8 mouse cellular contexts compared by ENCODE assay signal in genomic region chr13:73160289-73160688, GRCm38 (mm10).
DNase-seq lines count a peak whose midpoint lies in the region; ATAC-seq and TF ChIP-seq lines count a peak whose summit lies in the region.

No protein-coding gene starts in this region.

- H3K4me2 ChIP-seq in heart, embryonic 11.5 days: peak overlapping the region; percentile 65
- peak overlapping the region; percentile 59 for H3K4me2 ChIP-seq in kidney, embryonic 15.5 days
- H3K4me2 ChIP-seq in limb, embryonic 15.5 days: peak overlapping the region; percentile 64
- peak overlapping the region; percentile 55 for H3K4me2 ChIP-seq in midbrain, postnatal 0 days (ENCODE audit: low read depth, low read length, poor library complexity, severe bottlenecking)
- H3K4me2 ChIP-seq in stomach, embryonic 16.5 days (ENCODE audit: low read depth, low read length): peak overlapping the region; percentile 49

- WGBS in heart, embryonic 11.5 days (ENCODE audit: insufficient replicate concordance): under 1% methylated on average over 22 of the region's 22 CpGs
- WGBS in kidney, embryonic 15.5 days: 1% methylated on average over 22 of the region's 22 CpGs
- 1% methylated on average over 22 of the region's 22 CpGs for WGBS in limb, embryonic 15.5 days
- WGBS in midbrain, postnatal 0 days: 2% methylated on average over 22 of the region's 22 CpGs
- 1% methylated on average over 22 of the region's 22 CpGs for WGBS in stomach, embryonic 16.5 days

- DNase-seq in A20 (ENCODE audit: low read depth, low spot score): peak; percentile 54
- peak; percentile 74 for DNase-seq in brain, adult 2 months (ENCODE audit: low read depth, low spot score)
- peak; percentile 2 for DNase-seq in fat pad, adult 2 months (ENCODE audit: extremely low read depth, low read depth, low spot score)
- DNase-seq in midbrain, postnatal 0 days (ENCODE audit: low spot score): peak; percentile 94

- no peaks in the 10 kb centered on the region for H3K9me3 ChIP-seq in heart, embryonic 11.5 days (replicated peaks; ENCODE audit: control insufficient read depth, low read length)
- H3K9me3 ChIP-seq in kidney, embryonic 15.5 days (replicated peaks): no peaks in the 10 kb centered on the region
- H3K9me3 ChIP-seq in limb, embryonic 15.5 days: no peaks in the 10 kb centered on the region
- H3K9me3 ChIP-seq in midbrain, postnatal 0 days (ENCODE audit: low read length): no peaks in the 10 kb centered on the region
- H3K9me3 ChIP-seq in stomach, embryonic 16.5 days (replicated peaks; ENCODE audit: control insufficient read depth, low read length): no peaks in the 10 kb centered on the region

- peak; percentile 94 for TF ChIP-seq CTCF in midbrain, postnatal 0 days (IDR thresholded peaks at IDR 0.05)

- peaks cover 4% of the 10 kb centered on the region; the same call in 1 of the 2 replicates for H3K4me1 ChIP-seq in heart, embryonic 11.5 days (ENCODE audit: control insufficient read depth, insufficient read depth, low read length)
- H3K4me1 ChIP-seq in kidney, embryonic 15.5 days: peaks cover 7% of the 10 kb centered on the region
- H3K4me1 ChIP-seq in limb, embryonic 15.5 days: peaks cover 10% of the 10 kb centered on the region
- H3K4me1 ChIP-seq in midbrain, postnatal 0 days (ENCODE audit: insufficient read depth, low read length): peaks cover 6% of the 10 kb centered on the region; the same call in 1 of the 2 replicates
- H3K4me1 ChIP-seq in stomach, embryonic 16.5 days (ENCODE audit: control insufficient read depth, insufficient read depth, low read length): no peaks in the 10 kb centered on the region

- H3K27ac ChIP-seq in heart, embryonic 11.5 days (ENCODE audit: low read depth, low read length): no peak overlapping the region
- H3K27ac ChIP-seq in kidney, embryonic 15.5 days: no peak overlapping the region
- H3K27ac ChIP-seq in limb, embryonic 15.5 days: no peak overlapping the region
- H3K27ac ChIP-seq in midbrain, postnatal 0 days (ENCODE audit: low read depth, low read length): no peak overlapping the region
- no peak overlapping the region for H3K27ac ChIP-seq in stomach, embryonic 16.5 days (ENCODE audit: low read length)

- H3K27me3 ChIP-seq in heart, embryonic 11.5 days (ENCODE audit: control insufficient read depth, insufficient read depth, low read length): 0 out of 2 replicates have a peak, but pooled peaks cover 3% of the 10 kb centered on the region
- H3K27me3 ChIP-seq in kidney, embryonic 15.5 days: peaks cover 38% of the 10 kb centered on the region
- no peaks in the 10 kb centered on the region for H3K27me3 ChIP-seq in limb, embryonic 15.5 days
- no peaks in the 10 kb centered on the region for H3K27me3 ChIP-seq in midbrain, postnatal 0 days (ENCODE audit: insufficient read depth, low read length)
- no peaks in the 10 kb centered on the region for H3K27me3 ChIP-seq in stomach, embryonic 16.5 days (ENCODE audit: control insufficient read depth, insufficient read depth, low read length)

- peak; percentile 80 for ATAC-seq in heart, embryonic 11.5 days (replicated peaks; ENCODE audit: insufficient number of reproducible peaks, low FRiP score, low TSS enrichment)
- peak; percentile 99 for ATAC-seq in kidney, embryonic 15.5 days (replicated peaks; ENCODE audit: low FRiP score)
- ATAC-seq in limb, embryonic 15.5 days (ENCODE audit: insufficient number of reproducible peaks, low FRiP score, low TSS enrichment, low read depth): peak; percentile 74
- ATAC-seq in midbrain, postnatal 0 days (ENCODE audit: low FRiP score): peak; percentile 98
- peak; percentile 93 for ATAC-seq in stomach, embryonic 16.5 days (ENCODE audit: insufficient read depth, low FRiP score)

- H3K4me3 ChIP-seq in heart, embryonic 11.5 days (ENCODE audit: low read depth, low read length): peak overlapping the region; percentile 25
- H3K4me3 ChIP-seq in kidney, embryonic 15.5 days (replicated peaks): peak overlapping the region; percentile 23
- H3K4me3 ChIP-seq in limb, embryonic 15.5 days: peak overlapping the region; percentile 38
- H3K4me3 ChIP-seq in midbrain, postnatal 0 days (ENCODE audit: low read depth, low read length): peak overlapping the region; percentile 30
- peak overlapping the region; percentile 22 for H3K4me3 ChIP-seq in stomach, embryonic 16.5 days (replicated peaks; ENCODE audit: low read length)

- H3K36me3 ChIP-seq in heart, embryonic 11.5 days (ENCODE audit: control insufficient read depth, insufficient read depth, low read length): no peaks in the 10 kb centered on the region
- H3K36me3 ChIP-seq in kidney, embryonic 15.5 days: no peaks in the 10 kb centered on the region
- no peaks in the 10 kb centered on the region for H3K36me3 ChIP-seq in limb, embryonic 15.5 days
- no peaks in the 10 kb centered on the region for H3K36me3 ChIP-seq in midbrain, postnatal 0 days (ENCODE audit: insufficient read depth, low read length)
- H3K36me3 ChIP-seq in stomach, embryonic 16.5 days (ENCODE audit: control insufficient read depth, insufficient read depth, low read length): no peaks in the 10 kb centered on the region

- peak overlapping the region; percentile 60; the same call in 1 of the 2 replicates for H3K9ac ChIP-seq in heart, embryonic 11.5 days (ENCODE audit: low read depth, low read length)
- no peak overlapping the region for H3K9ac ChIP-seq in kidney, embryonic 15.5 days
- peak overlapping the region; percentile 12; the same call in 1 of the 2 replicates for H3K9ac ChIP-seq in limb, embryonic 15.5 days
- H3K9ac ChIP-seq in midbrain, postnatal 0 days (replicated peaks; ENCODE audit: low read length, poor library complexity, severe bottlenecking): peak overlapping the region; percentile 60
- H3K9ac ChIP-seq in stomach, embryonic 16.5 days (ENCODE audit: low read length): peak overlapping the region; percentile 54

Comparison
In these comparisons a context has a peak if more than half of its experiments do, and no peak if none do; other contexts are left out.
1. DNase-seq: peak in every context shown above with its lines; median percentile 94 in midbrain, postnatal 0 days; 74 in brain, adult 2 months; 54 in A20; 2 in fat pad, adult 2 months.